Mouse (Mus musculus) layer of hippocampus, adult 2 months (tissue): ENCODE measurements at regions not wholly inside any gene's neighbourhood (a gene's known extent, or its start where the extent isn't known, plus 50 kb on each side); places are given as distances from the start of the nearest gene placed in this dataset.

ENCODE experiments used
- DNase-seq, 2 experiments: peaks; one replicate each; pipeline ENCODE4 v3.0.0; 2022; ENCODE audit warnings: low spot score in 2 of 2
- H3K27ac ChIP-seq: fragments of 200-600 bp; 2 replicates; pipeline ENCODE4 v1.8.1; 2022
- H3K4me3 ChIP-seq: fragments of 200-600 bp; 2 replicates; pipeline ENCODE4 v1.8.1; 2022; ENCODE audit warnings: mild to moderate bottlenecking
- CTCF ChIP-seq: fragments of 200-600 bp; conservative IDR thresholded peaks from 2 replicates; pipeline ENCODE4 v1.8.1; 2022; ENCODE audit warnings: antibody characterized with exemption, mild to moderate bottlenecking, moderate library complexity

- Histone ChIP-seq H3K27ac (no peak overlapping the region), H3K4me3 (no peak overlapping the region)
- no peak for TF ChIP-seq CTCF
- no peak for DNase-seq
Measured at GRCm38 (mm10) chr6:116986266-116987000, 181.9 kb upstream of the Cxcl12 start.

GRCm38 (mm10) chr6:116987243-116987642, 181.1 kb upstream of the Cxcl12 start:
- no peak for DNase-seq
- TF ChIP-seq CTCF = peak; percentile 52
- Histone ChIP-seq H3K27ac (no peak overlapping the region), H3K4me3 (no peak overlapping the region)

GRCm38 (mm10) chr6:116998948-116999682, 169.2 kb upstream of the Cxcl12 start:
- TF ChIP-seq CTCF = no peak
- Histone ChIP-seq H3K27ac (no peak overlapping the region), H3K4me3 (no peak overlapping the region)
- peak in 1 of 2 experiments; percentile 33 for DNase-seq

- no peak for TF ChIP-seq CTCF
- H3K4me3 ChIP-seq = no peak overlapping the region
- no peak overlapping the region for H3K27ac ChIP-seq
- no peak for DNase-seq
Measured at GRCm38 (mm10) chr6:116999940-117000339, 168.4 kb upstream of the Cxcl12 start.

- Histone ChIP-seq H3K4me3 (no peak overlapping the region), H3K27ac (no peak overlapping the region)
- no peak for TF ChIP-seq CTCF
- DNase-seq = no peak
Measured at GRCm38 (mm10) chr6:117000951-117001725, 167.2 kb upstream of the Cxcl12 start.

GRCm38 (mm10) chr6:117012621-117013020, 155.7 kb upstream of the Cxcl12 start:
- no peak for DNase-seq
- Histone ChIP-seq H3K27ac (no peak overlapping the region), H3K4me3 (no peak overlapping the region)
- TF ChIP-seq CTCF = no peak

- DNase-seq = no peak
- Histone ChIP-seq H3K4me3 (no peak overlapping the region), H3K27ac (no peak overlapping the region)
- no peak for TF ChIP-seq CTCF
Measured at GRCm38 (mm10) chr6:117015461-117015860, 152.9 kb upstream of the Cxcl12 start.

- no peak for TF ChIP-seq CTCF
- Histone ChIP-seq H3K27ac (no peak overlapping the region), H3K4me3 (no peak overlapping the region)
- DNase-seq = no peak
Measured at GRCm38 (mm10) chr6:117021851-117022250, 146.5 kb upstream of the Cxcl12 start.

GRCm38 (mm10) chr6:117032042-117032746, 136.1 kb upstream of the Cxcl12 start:
- H3K4me3 ChIP-seq = no peak overlapping the region
- no peak overlapping the region for H3K27ac ChIP-seq
- peak; percentile 4 to 24 for DNase-seq
- no peak for TF ChIP-seq CTCF

- Histone ChIP-seq H3K4me3 (no peak overlapping the region), H3K27ac (no peak overlapping the region)
- DNase-seq = no peak
- no peak for TF ChIP-seq CTCF
Measured at GRCm38 (mm10) chr6:117043744-117044143, 124.6 kb upstream of the Cxcl12 start.

- TF ChIP-seq CTCF = no peak
- Histone ChIP-seq H3K4me3 (no peak overlapping the region), H3K27ac (no peak overlapping the region)
- DNase-seq = no peak
Measured at GRCm38 (mm10) chr6:117049459-117050010, 118.8 kb upstream of the Cxcl12 start.

GRCm38 (mm10) chr6:117060688-117061087, 107.6 kb upstream of the Cxcl12 start:
- TF ChIP-seq CTCF = no peak
- Histone ChIP-seq H3K27ac (no peak overlapping the region), H3K4me3 (no peak overlapping the region)
- no peak for DNase-seq
